Mouse (Mus musculus) liver, embryonic 14.5 days (tissue): Measurements from ENCODE around the gene Pla2g10.

Source experiments
- CTCF ChIP-seq: IDR thresholded peaks from 2 replicates; pipeline ENCODE4 v1.5.1; 2016; ENCODE audit warnings: antibody characterized with exemption, low read depth, control low read depth
- EP300 ChIP-seq: IDR thresholded peaks from 2 replicates; pipeline ENCODE4 v1.6.1; 2016; ENCODE audit warnings: antibody characterized with exemption, low read depth

DNA sequence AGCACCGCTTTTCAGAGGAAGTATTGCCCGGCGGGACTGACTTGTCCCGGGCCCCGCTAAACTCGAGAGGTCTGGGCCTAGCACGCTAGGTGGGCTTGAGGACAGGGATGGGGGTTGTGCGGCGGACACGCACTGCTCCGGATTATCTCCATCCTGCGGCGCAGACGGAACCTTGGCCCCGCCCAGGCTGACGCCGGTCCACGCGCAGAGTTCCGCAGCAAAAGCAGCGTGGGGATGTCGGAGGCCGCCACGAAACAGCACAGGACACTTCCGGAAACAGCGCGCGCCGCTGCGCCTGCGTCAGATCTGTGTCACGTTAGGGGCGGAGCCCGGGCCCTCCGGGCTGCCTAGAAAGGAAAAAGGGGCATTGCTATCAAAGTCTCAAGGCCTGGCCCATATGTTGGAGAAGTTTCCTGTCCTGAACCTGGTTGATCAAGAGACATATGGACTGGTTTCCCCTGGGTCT, 62.9 kb downstream of the Pla2g10 start, which contains the start of gene Parn:
- TF ChIP-seq CTCF (no peak), EP300 (no peak)
